Mouse (Mus musculus) MEL (cell line): ENCODE results near the gene Klhl26. TPM values are rescaled to one million over a fixed set of nuclear protein-coding genes. Genes with fewer than 3 reads are reported as not detected.

ENCODE experiments used
- DNase-seq: peaks from one replicate; pipeline ENCODE4 v3.0.0; 2011; ENCODE audit warnings: low read depth, low spot score
- H3K27ac ChIP-seq: 2 replicates; pipeline ENCODE4 v1.5.1; 2012; ENCODE audit warnings: low read depth, mild to moderate bottlenecking, control low read depth, low read length, moderate library complexity; ENCODE audit not compliant: control insufficient read depth
- H3K27me3 ChIP-seq, 2 experiments: fragments of 150-350 bp in 1 of 2; sonication (generic) in 1 of 2; 2 replicates each; pipeline ENCODE4 v1.6.1; 2012; ENCODE audit warnings: low read length in 2 of 2, mild to moderate bottlenecking in 2 of 2, improper control_type of control experiment in 1 of 2, moderate library complexity in 1 of 2; ENCODE audit not compliant: insufficient read depth in 2 of 2, control insufficient read depth in 1 of 2
- H3K36me3 ChIP-seq, 2 experiments: 2 replicates each; pipeline ENCODE4 v1.6.1; 2012 to 2014; ENCODE audit warnings: low read length in 2 of 2, improper control_type of control experiment in 1 of 2, inconsistent platforms in 1 of 2, mild to moderate bottlenecking in 1 of 2; ENCODE audit not compliant: insufficient read depth in 2 of 2, control insufficient read depth in 1 of 2
- H3K4me1 ChIP-seq, 2 experiments: fragments of 150-350 bp in 1 of 2; sonication (generic) in 1 of 2; 2 replicates each; pipeline ENCODE4 v1.6.1; 2012; ENCODE audit warnings: low read length in 2 of 2, improper control_type of control experiment in 1 of 2, mild to moderate bottlenecking in 1 of 2; ENCODE audit not compliant: insufficient read depth in 2 of 2, control insufficient read depth in 1 of 2
- H3K4me3 ChIP-seq, 2 experiments: fragments of 150-350 bp in 1 of 2; sonication (generic) in 1 of 2; 2 replicates each; pipeline ENCODE4 v1.5.1; 2012; ENCODE audit warnings: low read depth in 2 of 2, low read length in 2 of 2, mild to moderate bottlenecking in 2 of 2, moderate library complexity in 2 of 2, control low read depth in 1 of 2, improper control_type of control experiment in 1 of 2; ENCODE audit not compliant: control insufficient read depth in 1 of 2, insufficient read depth in 1 of 2
- H3K79me2 ChIP-seq: 2 replicates; pipeline ENCODE4 v1.6.1; 2012; ENCODE audit warnings: mild to moderate bottlenecking, low read length, moderate library complexity; ENCODE audit not compliant: control insufficient read depth, poor library complexity, insufficient read depth
- H3K9ac ChIP-seq: 2 replicates; pipeline ENCODE4 v1.6.1; 2012; ENCODE audit warnings: low read depth, mild to moderate bottlenecking, control low read depth, low read length, moderate library complexity; ENCODE audit not compliant: control insufficient read depth, poor library complexity, severe bottlenecking
- H3K9me3 ChIP-seq: fragments of 150-350 bp; sonication (generic); replicated peaks from 2 replicates; pipeline ENCODE4 v1.6.1; 2012; ENCODE audit warnings: mild to moderate bottlenecking, low read length, improper control_type of control experiment, moderate library complexity; ENCODE audit not compliant: insufficient read depth
- BHLHE40 ChIP-seq: IDR thresholded peaks from 2 replicates; pipeline ENCODE4 v1.6.1; 2012; ENCODE audit warnings: low read depth, mild to moderate bottlenecking, inconsistent platforms, low read length, improper control_type of control experiment, borderline replicate concordance
- CHD2 ChIP-seq: IDR thresholded peaks from 2 replicates; pipeline ENCODE4 v1.6.1; 2011; ENCODE audit warnings: low read length, improper control_type of control experiment
- CTCF ChIP-seq, 3 experiments: IDR thresholded peaks in 2 of 3; conservative IDR thresholded peaks in 1 of 3; 2 replicates each; pipeline ENCODE4 v1.5.1; 2011 to 2012; ENCODE audit warnings: low read length in 3 of 3, low read depth in 2 of 3, mild to moderate bottlenecking in 2 of 3, improper control_type of control experiment in 1 of 3, inconsistent platforms in 1 of 3, mixed read lengths in 1 of 3, moderate library complexity in 1 of 3; ENCODE audit not compliant: control insufficient read depth in 1 of 3, insufficient read depth in 1 of 3, poor library complexity in 1 of 3, severe bottlenecking in 1 of 3
- E2F4 ChIP-seq: IDR thresholded peaks from 2 replicates; pipeline ENCODE4 v1.6.1; 2011; ENCODE audit warnings: low read depth, low read length, improper control_type of control experiment, borderline replicate concordance
- ELF1 ChIP-seq: IDR thresholded peaks from 2 replicates; pipeline ENCODE4 v1.6.1; 2014; ENCODE audit warnings: low read depth, mild to moderate bottlenecking, inconsistent platforms, low read length, improper control_type of control experiment, moderate library complexity
- EP300 ChIP-seq, 2 experiments: IDR thresholded peaks; 2 replicates each; pipeline ENCODE4 v1.6.1; 2011; ENCODE audit warnings: improper control_type of control experiment in 2 of 2, low read length in 2 of 2, low read depth in 1 of 2, mild to moderate bottlenecking in 1 of 2
- ETS1 ChIP-seq: IDR thresholded peaks from 2 replicates; pipeline ENCODE4 v1.6.1; 2012; ENCODE audit warnings: low read depth, mild to moderate bottlenecking, inconsistent platforms, low read length, improper control_type of control experiment, moderate library complexity
- GABPA ChIP-seq: IDR thresholded peaks from 2 replicates; pipeline ENCODE4 v1.6.1; 2012; ENCODE audit warnings: low read depth, mild to moderate bottlenecking, inconsistent platforms, low read length, improper control_type of control experiment, moderate library complexity
- JUND ChIP-seq: IDR thresholded peaks from 2 replicates; pipeline ENCODE4 v1.6.1; 2011; ENCODE audit warnings: low read depth, mild to moderate bottlenecking, improper control_type of control experiment, low read length
- KAT2A ChIP-seq: conservative IDR thresholded peaks from 2 replicates; pipeline ENCODE4 v1.6.1; 2012; ENCODE audit warnings: low read depth, low read length, improper control_type of control experiment, inconsistent platforms
- MAFK ChIP-seq: IDR thresholded peaks from 2 replicates; pipeline ENCODE4 v1.6.1; 2011; ENCODE audit warnings: low read depth, mild to moderate bottlenecking, low read length, improper control_type of control experiment, borderline replicate concordance
- MAX ChIP-seq: IDR thresholded peaks from 2 replicates; pipeline ENCODE4 v1.6.1; 2011; ENCODE audit warnings: low read length, improper control_type of control experiment
- MEF2A ChIP-seq: IDR thresholded peaks from 2 replicates; pipeline ENCODE4 v1.6.1; 2014; ENCODE audit warnings: low read depth, mild to moderate bottlenecking, inconsistent platforms, low read length, improper control_type of control experiment; ENCODE audit not compliant: poor library complexity, insufficient replicate concordance, severe bottlenecking; ENCODE audit errors: extremely low read depth
- MYB ChIP-seq: IDR thresholded peaks from 2 replicates; pipeline ENCODE4 v1.6.1; 2011; ENCODE audit warnings: mild to moderate bottlenecking, low read depth, low read length, improper control_type of control experiment
- MYC ChIP-seq: IDR thresholded peaks from 2 replicates; pipeline ENCODE4 v1.6.1; 2011; ENCODE audit warnings: low read depth, mild to moderate bottlenecking, low read length, improper control_type of control experiment, moderate library complexity
- NELFE ChIP-seq: IDR thresholded peaks from 2 replicates; pipeline ENCODE4 v1.6.1; 2011; ENCODE audit warnings: low read depth, low read length, improper control_type of control experiment
- RAD21 ChIP-seq: IDR thresholded peaks from 2 replicates; pipeline ENCODE4 v1.6.1; 2011; ENCODE audit warnings: mild to moderate bottlenecking, low read depth, low read length, improper control_type of control experiment
- RCOR1 ChIP-seq: IDR thresholded peaks from 2 replicates; pipeline ENCODE4 v1.6.1; 2012; ENCODE audit warnings: low read depth, mild to moderate bottlenecking, inconsistent platforms, low read length, improper control_type of control experiment
- TAL1 ChIP-seq: IDR thresholded peaks from 2 replicates; pipeline ENCODE4 v1.6.1; 2012; ENCODE audit warnings: mild to moderate bottlenecking, inconsistent platforms, low read length, moderate library complexity, mixed read lengths
- TBP ChIP-seq: IDR thresholded peaks from 2 replicates; pipeline ENCODE4 v1.8.0; 2011; ENCODE audit warnings: low read depth, low read length, improper control_type of control experiment
- UBTF ChIP-seq: IDR thresholded peaks from 2 replicates; pipeline ENCODE4 v1.6.1; 2012; ENCODE audit warnings: low read depth, mild to moderate bottlenecking, inconsistent platforms, low read length, improper control_type of control experiment, moderate library complexity, borderline replicate concordance; ENCODE audit not compliant: insufficient read depth
- USF2 ChIP-seq, 2 experiments: IDR thresholded peaks; 2 replicates each; pipeline ENCODE4 v1.6.1; 2011 to 2012; ENCODE audit warnings: improper control_type of control experiment in 2 of 2, low read length in 2 of 2, borderline replicate concordance in 1 of 2, inconsistent platforms in 1 of 2, low read depth in 1 of 2, mild to moderate bottlenecking in 1 of 2; ENCODE audit not compliant: insufficient read depth in 1 of 2
- ZC3H11A ChIP-seq: IDR thresholded peaks from 2 replicates; pipeline ENCODE4 v1.6.1; 2012; ENCODE audit warnings: low read depth, mild to moderate bottlenecking, inconsistent platforms, low read length, improper control_type of control experiment
- ZMIZ1 ChIP-seq: IDR thresholded peaks from 2 replicates; pipeline ENCODE4 v1.6.1; 2012; ENCODE audit warnings: low read depth, mild to moderate bottlenecking, inconsistent platforms, low read length, improper control_type of control experiment, moderate library complexity
- ZNF384 ChIP-seq: IDR thresholded peaks from 2 replicates; pipeline ENCODE4 v1.6.1; 2012; ENCODE audit warnings: low read depth, mild to moderate bottlenecking, inconsistent platforms, low read length, improper control_type of control experiment
- polyA plus RNA-seq, 2 experiments: library from polyadenylated mRNA; stranded (reverse) in 1 of 2; unstranded in 1 of 2; fragments of >175 nt in 1 of 2; fragments of >200 nt in 1 of 2; gene quantifications; 2 replicates each; pipeline versions ENCODE4 v1.2.1 to v1.2.4; 2012; ENCODE audit warnings: low replicate concordance in 2 of 2, low read depth in 1 of 2; ENCODE audit not compliant: insufficient read length in 2 of 2, insufficient read depth in 1 of 2, missing spikeins in 1 of 2
- total RNA-seq: library from RNA; depleted of rRNA; stranded (reverse); fragments of 300-350 nt; gene quantifications from 2 replicates; pipeline ENCODE4 v1.2.3, GENCODE M21; 2012

Klhl26 gene
- total and polyA plus RNA-seq, 3 experiments: 8.0 to 11.4 TPM; not detected in 1

- no peak overlapping the region for H3K4me3 ChIP-seq
- H3K4me1 ChIP-seq: no peaks in the 10 kb centered on the region
- H3K36me3 ChIP-seq: no peaks in the 10 kb centered on the region; a peak in 1 of 4 replicates
Observed at GRCm38 (mm10) chr8:70458462-70458861, 18.3 kb downstream of the Klhl26 start.

GRCm38 (mm10) chr8:70457882-70458281 is 18.9 kb downstream of the Klhl26 start:
- Histone ChIP-seq H3K9ac (no peak overlapping the region), H3K9me3 (no peaks in the 10 kb centered on the region), H3K27me3 (no peaks in the 10 kb centered on the region), H3K27ac (no peak overlapping the region), H3K36me3 (no peaks in the 10 kb centered on the region; a peak in 1 of 4 replicates)
- no peak for DNase-seq
- no peak for TF ChIP-seq MEF2A
- TF ChIP-seq ZMIZ1: no peak
- no peak for TF ChIP-seq TBP
- no peak for TF ChIP-seq BHLHE40
- TF ChIP-seq ZNF384: no peak
- TF ChIP-seq ZC3H11A: no peak
- no peak for TF ChIP-seq E2F4
- TF ChIP-seq MAFK: no peak
- TF ChIP-seq MYB: no peak
- TF ChIP-seq MYC: no peak
- no peak for TF ChIP-seq TAL1
- TF ChIP-seq GABPA: no peak
- TF ChIP-seq RAD21: no peak
- no peak for TF ChIP-seq ELF1
- TF ChIP-seq NELFE: no peak
- TF ChIP-seq USF2 (IDR thresholded peaks at IDR 0.05; ENCODE audit: borderline replicate concordance in 1 of 2, insufficient read depth in 1 of 2, low read depth in 1 of 2, low read length in 2 of 2): no peak
- TF ChIP-seq EP300 (IDR thresholded peaks at IDR 0.05; ENCODE audit: low read depth in 1 of 2, low read length in 2 of 2): no peak
- TF ChIP-seq, all 39 proteins: peak for 0
- H3K79me2 ChIP-seq: no peaks in the 10 kb centered on the region
- no peak overlapping the region for H3K4me3 ChIP-seq
- no peaks in the 10 kb centered on the region for H3K4me1 ChIP-seq

More at GRCm38 (mm10) chr8:70458462-70458861, 18.3 kb downstream of the Klhl26 start:
- no peaks in the 10 kb centered on the region for H3K79me2 ChIP-seq
- no peak for DNase-seq
- no peak for TF ChIP-seq CTCF (IDR thresholded peaks at IDR 0.05 in 2 of 3, conservative IDR thresholded peaks at IDR 0.05 in 1 of 3; ENCODE audit: control insufficient read depth in 1 of 3, insufficient read depth in 1 of 3, low read depth in 2 of 3, low read length in 3 of 3, poor library complexity in 1 of 3, severe bottlenecking in 1 of 3)
- no peak for TF ChIP-seq ZNF384
- TF ChIP-seq ETS1: no peak
- TF ChIP-seq KAT2A: no peak
- no peak for TF ChIP-seq BHLHE40
- TF ChIP-seq GABPA: no peak
- no peak for TF ChIP-seq MYC
- no peak for TF ChIP-seq UBTF
- no peak for TF ChIP-seq CHD2
- no peak for TF ChIP-seq RCOR1
- no peak for TF ChIP-seq MAX
- no peak for TF ChIP-seq MAFK
- no peak for TF ChIP-seq JUND
- TF ChIP-seq MYB: no peak
- no peaks in the 10 kb centered on the region for H3K9me3 ChIP-seq
- H3K9ac ChIP-seq: no peak overlapping the region
- H3K27ac ChIP-seq: no peak overlapping the region
- H3K27me3 ChIP-seq: no peaks in the 10 kb centered on the region
